Mouse (Mus musculus) ovary, postnatal 14 days (tissue): ENCODE data around the gene Ezh1.

Experiments used
- DNase-seq: peaks from one replicate; pipeline ENCODE4 v3.0.0; 2022; ENCODE audit warnings: low spot score

Ezh1 gene

DNA sequence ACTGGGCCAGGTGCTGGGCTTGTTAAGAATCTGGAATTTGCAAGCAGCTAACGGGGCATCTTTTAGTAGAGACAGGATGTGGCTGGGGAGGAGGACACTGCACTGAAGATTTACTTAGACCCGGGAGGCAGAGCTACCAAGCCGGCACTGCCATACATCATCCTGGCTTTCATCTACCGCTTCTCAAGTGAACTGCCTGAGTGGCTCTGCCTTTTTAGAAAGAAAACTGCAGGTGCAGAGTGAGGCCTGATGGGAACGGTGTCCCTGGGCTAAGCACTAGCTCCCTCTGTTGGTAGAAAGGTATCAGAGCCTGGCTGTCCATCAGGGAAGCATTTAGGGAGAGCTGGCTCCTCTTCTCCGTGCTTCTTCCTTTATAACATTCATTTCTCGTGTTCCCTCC, 25.3 kb downstream of the Ezh1 start:
- DNase-seq = no peak

DNA sequence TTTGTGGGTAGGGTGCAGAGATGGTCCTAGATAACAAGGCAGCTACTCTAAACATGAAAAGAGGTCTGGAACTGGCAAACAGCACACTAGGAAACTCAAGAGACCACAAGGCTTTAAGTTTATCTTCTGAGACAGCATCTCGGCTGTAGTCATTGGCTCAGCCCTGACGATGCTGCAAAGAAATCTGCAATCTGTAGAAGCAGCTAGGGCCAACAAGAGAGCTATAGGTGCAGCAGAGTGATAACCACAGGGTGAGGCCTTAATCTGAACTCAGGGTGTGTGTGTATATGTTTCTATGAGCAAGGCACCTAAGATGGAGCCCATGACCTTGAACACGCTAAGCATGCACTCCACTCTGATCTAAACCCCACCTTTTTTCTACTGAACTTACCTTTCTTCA, 26.7 kb downstream of the Ezh1 start:
- DNase-seq = no peak

DNA sequence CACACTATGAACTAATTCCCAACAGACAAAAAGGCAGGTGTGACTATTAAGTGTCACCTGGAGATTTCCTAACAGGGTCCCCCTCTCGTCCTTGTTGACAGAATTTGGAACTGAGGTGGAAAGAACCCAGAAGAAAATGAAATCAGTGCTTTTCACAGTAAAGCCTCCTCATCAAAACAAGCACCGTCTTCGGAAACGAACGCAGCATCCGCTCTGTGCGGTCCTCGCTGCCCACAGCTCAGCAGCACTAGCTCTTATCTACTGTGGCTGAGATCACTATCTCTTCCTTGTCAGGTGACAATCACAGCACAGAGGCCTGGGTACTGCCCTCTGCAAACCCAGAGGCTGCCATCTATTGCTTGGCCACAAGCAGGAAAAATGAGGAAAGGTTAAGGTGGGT, 30.1 kb downstream of the Ezh1 start:
- DNase-seq = no peak

DNA sequence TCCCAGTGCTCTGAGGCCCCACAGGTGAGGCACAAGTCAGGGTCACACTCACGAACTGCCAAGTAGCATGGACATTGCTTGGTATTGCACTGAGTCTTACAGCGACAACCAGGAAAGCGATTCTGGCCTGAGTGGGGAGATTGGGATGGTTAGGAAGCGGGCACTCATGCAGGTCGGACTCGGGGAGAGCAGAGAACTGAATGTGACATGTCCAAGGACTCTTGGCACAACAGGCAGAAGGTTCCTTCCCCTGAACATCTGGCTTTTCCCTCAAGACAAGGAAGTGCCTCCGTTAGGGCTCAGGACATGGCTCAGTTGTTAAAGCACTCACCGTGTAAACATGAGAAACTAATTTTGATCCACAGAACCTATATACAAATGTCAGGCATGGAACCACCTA, 30.7 kb downstream of the Ezh1 start:
- no peak for DNase-seq

DNA sequence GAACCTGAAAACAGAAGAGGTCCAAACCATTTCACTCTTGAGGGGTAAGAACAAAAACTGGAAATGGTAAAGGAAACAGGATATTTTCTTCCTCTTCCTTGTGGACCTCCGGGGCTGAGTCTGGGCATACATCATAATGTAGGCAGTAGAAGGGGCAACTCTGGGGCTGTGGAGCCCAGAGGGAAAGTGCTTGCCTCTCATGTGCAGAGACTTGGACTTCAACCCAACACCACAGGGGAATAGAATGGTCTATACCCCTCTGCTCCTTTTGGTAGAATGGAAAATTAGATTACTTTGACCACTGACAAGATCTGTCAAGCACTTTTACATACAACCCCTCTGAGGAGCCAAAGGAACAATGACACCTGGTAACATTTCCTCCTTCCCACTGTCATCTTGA, 31.2 kb downstream of the Ezh1 start:
- no peak for DNase-seq

DNA sequence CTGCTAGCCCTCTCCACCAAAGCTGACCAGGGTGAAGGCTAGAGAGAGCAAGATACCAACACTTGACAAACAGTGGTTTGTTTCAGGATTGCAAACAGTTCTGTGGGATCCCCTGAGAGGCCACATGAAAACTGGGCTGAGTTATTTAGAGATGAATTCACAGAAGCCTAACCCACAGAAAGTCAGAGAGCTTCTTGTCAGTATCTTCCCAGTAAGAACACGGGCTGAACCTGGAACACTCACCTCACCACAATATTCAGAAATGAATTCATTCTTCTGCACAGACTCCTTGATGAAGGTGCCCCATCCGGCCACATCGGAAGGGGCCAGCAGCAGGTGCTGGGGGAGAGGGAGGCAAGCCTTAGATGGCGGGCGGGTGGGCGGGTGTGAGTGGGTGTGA, 31.6 kb downstream of the Ezh1 start:
- no peak for DNase-seq

DNA sequence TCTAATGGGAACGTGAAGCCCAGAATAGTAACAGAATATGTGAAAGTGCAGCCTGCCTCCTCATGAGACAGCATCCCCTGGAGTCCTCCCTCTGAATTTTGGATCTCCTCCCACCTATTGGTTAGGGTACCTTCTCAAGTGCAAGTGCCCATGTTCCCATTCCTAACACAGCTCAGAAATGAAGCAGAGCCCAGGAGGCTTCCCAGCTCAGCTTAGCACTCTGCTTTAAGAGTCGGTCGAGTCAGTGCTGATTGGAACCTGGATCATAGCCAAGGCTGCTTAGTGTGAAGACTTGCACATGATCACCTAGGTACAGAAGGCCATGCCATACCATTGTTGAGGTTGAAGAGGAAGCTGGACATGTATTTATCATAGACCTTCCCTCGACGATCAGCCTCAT, 32.1 kb downstream of the Ezh1 start:
- DNase-seq = no peak

DNA sequence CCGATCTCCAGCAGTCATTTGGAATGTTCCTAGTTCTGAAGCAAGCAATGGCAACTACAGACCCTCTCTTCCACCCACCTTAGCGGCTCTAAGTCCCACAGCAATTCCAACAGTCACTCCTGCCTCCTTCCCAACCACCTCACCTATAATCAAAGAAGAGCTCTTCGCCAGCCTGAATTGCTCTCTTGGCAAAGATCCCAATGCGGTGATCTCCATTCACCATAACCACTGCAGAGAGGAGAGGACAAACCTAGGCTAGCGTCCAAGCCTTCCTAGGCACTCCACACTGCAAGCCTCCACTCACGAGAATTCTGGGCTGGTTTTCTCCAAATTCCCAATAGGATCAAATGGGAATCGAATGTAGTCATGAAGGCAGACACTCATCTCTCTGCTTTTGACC, 33.2 kb downstream of the Ezh1 start:
- no peak for DNase-seq

DNA sequence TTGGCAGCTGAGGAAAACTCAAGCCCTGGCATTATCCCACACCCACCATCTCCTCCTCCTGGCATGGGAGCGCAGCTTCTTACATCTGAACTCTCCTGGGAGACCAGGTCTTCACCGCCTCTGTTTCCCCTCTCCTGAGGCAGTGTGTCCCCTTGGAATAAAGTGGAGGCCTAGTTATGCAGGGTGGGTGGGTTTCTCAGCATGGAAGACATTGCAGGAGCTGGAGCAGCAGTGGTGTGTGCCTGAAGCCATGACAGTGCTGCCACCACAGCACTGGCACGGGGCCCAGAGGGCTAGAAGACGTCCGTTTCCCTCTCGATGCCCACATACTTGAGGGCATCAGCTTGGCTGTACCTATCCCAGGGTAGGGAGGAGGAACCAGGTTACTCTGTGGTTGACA, 33.6 kb downstream of the Ezh1 start:
- DNase-seq = no peak

DNA sequence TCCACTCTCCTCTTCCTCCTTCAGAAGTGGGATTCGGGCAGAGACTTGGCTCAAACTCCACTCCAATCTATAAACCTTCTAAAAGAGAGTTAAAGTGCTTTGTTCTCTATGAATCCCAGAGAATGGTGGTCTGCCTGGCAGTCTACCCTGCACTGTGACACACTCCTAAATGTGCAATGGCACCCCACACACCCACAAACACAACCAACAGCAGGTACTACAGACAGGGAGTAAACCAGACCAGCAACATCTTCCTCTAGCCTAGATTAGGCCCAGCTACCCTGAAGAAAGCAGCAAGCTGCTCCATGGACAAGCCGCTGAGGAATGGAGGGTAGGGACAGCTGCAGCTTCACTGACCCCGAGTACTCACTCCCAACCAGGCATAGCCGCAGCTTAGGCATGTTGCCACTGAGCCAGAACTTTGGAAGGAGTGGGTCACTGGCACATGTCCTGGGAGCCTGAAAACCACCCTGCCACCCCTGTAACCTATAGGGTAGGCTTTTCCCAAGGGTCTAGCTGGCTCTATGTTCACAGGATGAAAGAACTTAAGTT, 34.3 kb downstream of the Ezh1 start:
- no peak for DNase-seq

DNA sequence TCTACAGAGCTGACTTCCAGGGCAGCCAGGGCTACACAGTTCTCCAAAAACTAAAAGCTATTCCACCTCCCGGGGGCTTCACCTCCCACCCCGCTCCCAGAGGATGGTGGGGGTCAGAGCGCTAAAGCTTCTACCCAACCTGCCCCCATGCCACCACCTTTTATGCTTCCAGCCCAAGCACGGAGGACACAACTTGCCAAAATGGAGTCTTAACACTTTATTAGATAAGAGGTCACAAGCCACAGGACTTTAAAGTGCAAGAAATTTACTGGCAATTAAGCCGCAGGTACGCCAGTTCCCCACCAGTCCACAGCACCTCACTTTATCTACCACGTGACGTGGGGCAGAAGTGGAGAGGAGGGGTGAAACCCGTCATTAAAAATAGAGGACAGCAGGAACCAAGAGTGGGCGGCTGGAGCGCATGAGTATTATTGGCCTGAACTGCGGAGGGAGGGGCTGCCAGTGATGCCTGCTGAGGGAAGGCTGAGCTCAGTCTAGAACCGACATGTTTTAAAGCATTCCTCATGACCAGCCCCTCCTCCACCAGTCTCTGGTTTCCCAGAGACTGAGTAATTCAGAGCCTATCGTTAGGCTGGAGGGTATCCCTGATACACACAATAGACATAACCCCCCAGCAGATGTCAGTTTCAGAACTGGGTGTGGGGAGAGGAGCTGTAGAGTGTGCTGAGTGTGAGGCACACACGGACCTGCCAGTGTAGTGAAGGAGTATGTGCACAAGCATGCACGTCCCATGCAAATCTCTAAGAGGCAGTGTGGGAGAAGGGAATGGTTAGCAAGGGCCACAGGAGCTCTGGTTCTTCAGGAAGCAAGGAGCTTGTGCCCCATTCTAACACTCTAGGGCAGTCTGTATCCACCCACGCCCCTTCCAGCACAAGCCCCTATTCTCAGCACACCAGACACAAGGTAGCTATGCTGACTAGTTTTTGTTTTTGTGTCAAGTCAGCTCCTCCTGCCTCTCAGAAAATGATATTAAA, 35.1 kb downstream of the Ezh1 start:
- DNase-seq = no peak

DNA sequence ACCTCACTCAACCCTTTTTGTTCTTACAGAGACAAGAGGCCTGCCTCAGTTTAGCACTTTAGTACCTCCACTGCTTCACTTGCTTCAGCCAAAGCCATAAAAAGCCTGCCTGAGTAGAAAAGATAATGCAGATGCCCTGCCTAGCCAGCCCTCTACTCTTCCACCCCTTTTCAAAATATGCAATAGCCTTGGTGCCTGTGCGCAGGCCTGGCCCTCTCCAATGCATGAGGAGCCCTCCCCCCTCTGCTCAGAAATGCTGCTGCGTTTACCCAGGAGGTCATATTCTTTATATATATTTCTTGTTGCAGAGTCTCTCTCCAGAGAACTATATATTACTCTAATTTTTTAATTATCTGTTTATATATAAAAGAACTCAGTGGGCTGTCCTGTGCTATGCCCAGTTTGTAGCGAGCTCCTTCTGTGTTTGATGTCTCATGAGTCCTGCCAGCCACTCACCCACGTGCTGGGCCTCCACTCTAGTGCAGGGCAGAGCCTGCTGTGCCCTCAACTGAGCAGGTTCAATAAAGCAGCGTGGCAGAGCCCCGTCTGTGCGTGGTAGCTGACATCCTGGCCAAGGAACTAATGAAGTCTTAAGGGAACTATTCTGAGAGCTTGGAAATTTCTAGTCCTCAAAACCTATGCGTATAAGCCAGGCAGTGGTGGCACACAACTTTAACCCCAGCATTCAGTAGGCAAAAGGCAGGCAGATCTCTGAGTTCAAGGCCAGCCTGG, 35.9 kb downstream of the Ezh1 start:
- no peak for DNase-seq

DNA sequence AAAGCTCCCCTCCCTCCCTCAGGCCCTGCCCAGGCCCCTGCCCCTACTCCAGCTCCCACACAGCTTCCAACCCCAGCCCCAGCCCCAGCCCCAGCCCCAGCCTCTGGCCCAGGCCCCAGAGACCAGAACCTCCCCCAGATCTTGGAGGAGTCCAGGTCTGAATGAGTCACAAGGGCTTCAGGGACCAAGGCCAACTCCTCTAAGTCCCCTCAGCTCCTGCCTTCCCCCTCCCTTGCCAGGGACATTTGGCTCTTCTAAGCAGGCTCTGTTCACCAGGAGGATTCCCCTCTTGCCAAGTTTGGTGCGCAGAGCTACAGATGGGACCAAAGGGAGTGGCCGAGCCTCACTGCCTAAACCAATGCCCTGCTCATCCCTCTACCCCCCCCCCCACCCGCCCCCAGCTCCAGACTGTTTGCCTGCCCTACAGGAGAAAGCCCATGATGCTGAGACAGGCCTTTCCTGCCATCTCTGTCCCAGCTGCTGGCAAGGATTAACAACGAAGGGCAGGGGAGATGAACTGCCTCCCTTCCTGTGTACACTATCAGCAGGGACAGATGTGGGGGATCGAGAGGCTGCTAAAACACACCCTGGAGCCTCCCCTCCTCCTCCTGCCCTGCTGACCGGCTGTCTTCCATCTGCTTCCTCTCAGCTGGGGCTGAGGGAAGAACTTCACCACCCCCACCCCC, 36.6 kb downstream of the Ezh1 start:
- peak; percentile 56 for DNase-seq

DNA sequence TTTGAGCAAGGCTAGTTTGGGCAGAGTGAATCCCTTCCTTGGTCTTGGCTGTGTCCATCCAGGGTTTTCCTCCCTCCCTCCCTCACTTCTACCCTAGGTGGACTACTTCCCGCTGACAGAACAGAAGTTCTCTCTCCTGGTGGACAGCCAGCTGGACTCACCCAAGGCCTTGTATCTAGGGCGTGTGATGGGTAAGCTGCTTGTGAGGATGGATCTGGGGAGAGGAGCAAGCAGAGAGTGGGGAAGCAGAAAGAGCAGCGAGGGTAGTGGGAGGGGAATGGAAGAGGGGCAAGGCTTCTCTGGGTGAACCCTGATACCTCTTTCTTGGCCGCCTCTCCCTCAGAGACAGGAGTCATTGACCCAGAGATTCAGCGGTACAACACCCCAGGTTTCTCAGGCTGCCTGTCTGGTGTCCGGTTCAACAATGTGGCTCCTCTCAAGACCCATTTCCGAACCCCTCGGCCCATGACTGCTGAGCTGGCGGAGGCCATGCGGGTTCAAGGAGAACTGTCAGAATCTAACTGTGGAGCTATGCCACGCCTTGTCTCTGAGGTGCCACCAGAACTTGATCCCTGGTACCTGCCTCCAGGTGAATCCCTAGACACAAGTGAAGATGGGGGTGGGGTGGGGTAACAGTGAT, 38.0 kb downstream of the Ezh1 start:
- peak; percentile 36 for DNase-seq

DNA sequence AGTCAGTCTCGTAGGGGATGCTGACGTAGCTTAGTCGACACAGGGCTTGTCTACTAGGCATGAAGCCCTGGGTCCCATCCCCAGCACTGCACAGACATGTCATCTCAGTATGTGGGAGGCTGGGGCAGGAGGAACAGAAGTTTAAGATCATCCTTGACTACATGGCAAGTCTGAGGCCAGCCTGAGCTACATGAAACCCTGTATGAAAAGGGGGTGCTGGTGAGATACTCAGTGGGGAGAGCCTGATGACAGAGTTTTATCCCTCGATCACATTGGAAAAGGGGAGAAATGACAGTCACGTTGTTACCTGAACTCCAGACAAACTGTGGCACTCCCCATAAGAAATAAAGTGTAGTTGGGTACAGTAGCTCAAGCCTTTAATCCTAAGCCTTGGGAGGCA, 38.7 kb downstream of the Ezh1 start:
- DNase-seq = no peak

DNA sequence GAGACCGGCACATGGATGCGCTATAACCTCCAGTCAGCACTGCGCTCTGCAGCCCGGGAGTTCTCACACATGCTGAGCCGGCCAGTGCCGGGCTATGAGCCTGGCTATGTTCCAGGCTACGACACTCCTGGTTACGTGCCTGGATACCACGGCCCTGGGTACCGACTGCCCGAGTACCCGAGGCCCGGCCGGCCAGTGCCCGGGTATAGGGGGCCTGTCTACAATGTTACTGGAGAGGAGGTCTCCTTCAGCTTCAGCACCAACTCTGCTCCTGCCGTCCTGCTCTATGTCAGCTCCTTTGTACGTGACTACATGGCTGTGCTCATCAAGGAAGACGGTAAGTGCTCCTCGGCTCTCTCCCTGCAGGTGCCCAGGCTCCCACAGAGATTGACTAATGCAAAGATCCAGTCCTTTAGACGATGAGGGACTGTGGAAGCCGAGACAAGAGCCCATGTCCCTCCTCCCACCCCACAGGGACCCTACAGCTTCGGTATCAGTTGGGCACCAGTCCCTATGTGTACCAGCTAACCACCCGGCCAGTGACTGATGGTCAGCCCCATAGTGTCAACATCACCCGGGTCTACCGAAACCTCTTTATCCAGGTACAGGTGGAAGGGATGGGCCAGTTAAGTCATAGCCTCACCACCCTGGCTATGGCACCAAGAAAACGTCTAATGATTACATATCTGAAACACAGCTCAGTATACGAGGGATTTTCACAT, 39.6 kb downstream of the Ezh1 start:
- DNase-seq = no peak

DNA sequence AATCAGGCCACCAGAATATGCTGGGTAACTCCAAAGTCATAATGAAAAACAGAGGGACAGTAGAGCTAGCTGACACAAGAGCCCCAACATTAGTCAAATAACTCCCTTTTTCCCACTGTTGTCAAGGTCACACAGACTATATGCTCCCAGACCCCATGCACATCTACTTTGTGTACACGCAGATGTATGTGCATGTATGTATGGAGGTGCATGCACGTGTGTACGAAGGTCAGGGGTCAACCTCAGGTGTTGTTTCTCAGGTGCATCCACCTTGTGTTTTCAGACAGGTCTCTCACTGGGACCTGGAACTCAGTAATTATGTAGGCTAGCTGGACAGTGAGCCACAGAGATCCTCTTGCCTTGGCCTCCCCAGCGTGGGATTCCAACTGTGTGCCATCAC, 40.8 kb downstream of the Ezh1 start:
- DNase-seq = no peak

DNA sequence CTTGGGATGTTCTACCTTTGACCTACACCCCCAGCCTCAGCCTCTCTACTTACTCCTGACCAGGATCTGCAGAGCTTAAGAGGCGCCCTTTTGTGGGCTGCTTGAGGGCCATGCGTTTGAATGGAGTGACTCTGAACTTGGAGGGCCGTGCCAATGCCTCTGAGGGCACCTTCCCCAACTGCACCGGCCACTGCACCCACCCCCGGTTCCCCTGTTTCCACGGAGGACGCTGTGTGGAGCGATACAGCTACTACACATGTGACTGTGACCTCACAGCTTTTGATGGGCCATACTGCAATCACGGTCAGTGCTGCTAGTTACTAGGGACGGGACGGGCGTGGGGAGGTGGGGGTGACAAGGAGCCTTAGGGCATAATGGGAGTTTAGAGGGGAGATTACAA, 41.3 kb downstream of the Ezh1 start:
- no peak for DNase-seq

DNA sequence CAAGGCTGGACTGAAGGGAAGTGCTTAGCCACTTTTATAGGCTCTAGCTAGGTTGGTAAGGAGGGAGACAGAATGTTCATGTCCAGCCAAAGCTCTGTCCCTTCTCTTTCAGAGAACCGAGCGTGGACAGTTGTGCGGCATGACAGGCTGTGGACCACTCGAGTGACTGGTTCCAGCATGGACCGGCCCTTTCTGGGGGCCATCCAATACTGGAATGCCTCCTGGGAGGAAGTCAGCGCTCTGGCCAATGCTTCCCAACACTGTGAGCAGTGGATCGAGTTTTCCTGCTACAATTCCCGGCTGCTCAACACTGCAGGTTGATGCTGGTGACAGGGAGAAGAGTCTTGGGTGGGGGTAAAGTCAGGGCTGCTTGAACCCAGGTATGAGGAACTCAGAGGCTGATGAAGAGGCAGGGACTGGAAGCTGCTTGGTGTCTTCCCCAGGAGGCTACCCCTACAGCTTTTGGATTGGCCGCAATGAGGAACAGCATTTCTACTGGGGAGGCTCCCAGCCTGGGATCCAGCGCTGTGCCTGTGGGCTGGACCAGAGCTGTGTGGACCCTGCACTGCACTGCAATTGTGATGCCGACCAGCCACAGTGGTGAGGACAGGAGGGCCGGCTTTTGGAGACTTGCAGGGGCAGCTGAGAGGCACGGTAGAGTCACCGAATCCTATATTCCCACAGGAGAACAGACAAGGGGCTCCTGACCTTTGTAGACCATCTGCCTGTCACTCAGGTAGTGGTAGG, 43.3 kb downstream of the Ezh1 start:
- no peak for DNase-seq

DNA sequence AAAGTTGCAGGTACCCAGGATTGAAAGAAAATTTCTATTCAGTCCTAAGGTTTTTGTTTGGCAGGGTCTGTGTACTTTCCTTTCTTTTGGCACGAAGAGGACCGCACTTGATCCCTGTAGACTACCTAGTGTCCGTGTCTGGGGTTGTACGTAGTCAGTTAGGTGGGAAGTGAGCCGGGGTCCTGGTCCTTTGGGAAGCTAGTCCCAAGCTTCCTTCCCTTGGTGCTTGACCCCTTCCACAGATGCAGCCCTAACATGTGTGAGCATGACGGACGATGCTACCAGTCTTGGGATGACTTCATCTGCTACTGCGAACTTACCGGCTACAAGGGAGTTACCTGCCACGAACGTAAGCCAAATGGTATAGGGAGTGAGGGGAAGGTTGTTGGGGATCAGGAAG, 44.3 kb downstream of the Ezh1 start:
- no peak for DNase-seq
